Mouse (Mus musculus) heart, adult 2 months (tissue): ENCODE measurements around the gene Ostm1.

ENCODE experiments used
- EP300 ChIP-seq: fragments of 200-500 bp; IDR thresholded peaks from 2 replicates; pipeline ENCODE4 v1.6.1; 2011; ENCODE audit warnings: low read depth, low read length, control low read depth; ENCODE audit not compliant: insufficient read depth
- POLR2A ChIP-seq: fragments of 200-500 bp; IDR thresholded peaks from 2 replicates; pipeline ENCODE4 v1.6.1; 2011; ENCODE audit warnings: mild to moderate bottlenecking, low read depth, low read length, control low read depth; ENCODE audit not compliant: insufficient read depth

DNA sequence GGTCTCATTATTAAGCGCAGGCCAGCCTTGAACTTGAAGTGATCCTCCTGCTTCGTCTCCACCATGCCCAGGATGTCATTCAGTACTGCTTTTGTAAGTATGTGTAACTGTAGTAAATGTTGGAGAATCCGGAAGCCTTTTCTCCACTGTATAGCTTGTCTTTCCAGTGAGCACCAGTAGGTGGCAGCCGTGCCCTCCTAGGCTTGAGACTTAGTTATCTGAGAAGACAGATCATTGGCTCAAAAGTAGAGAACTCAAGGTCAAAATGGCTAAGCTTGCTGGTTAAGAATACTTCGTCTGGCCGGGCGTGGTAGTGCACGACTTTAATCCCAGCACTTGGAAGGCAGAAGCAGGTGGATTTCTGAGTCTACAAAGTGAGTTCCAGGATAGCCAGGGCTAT, 113.4 kb downstream of the Ostm1 start:
- TF ChIP-seq EP300, result 0 out of 2 replicates have a peak, but pooled peaks have one; percentile 45
- TF ChIP-seq POLR2A, result no peak
